Mouse (Mus musculus) macrophage (primary cell): ENCODE measurements around the gene Ddit4. TPM values are rescaled to one million over a fixed set of nuclear protein-coding genes. Genes with fewer than 3 reads are reported as not detected.

ENCODE experiments used
- H3K27ac ChIP-seq: fragments of 350-480 bp; formaldehyde crosslinking; 2 replicates; pipeline ENCODE4 v1.9.0; 2021
- H3K36me3 ChIP-seq: fragments of 350-480 bp; formaldehyde crosslinking; 2 replicates; pipeline ENCODE4 v1.9.0; 2021; ENCODE audit errors: inconsistent target
- H3K4me3 ChIP-seq: fragments of 350-480 bp; formaldehyde crosslinking; 2 replicates; pipeline ENCODE4 v1.9.0; 2021; ENCODE audit errors: inconsistent target
- H3K79me2 ChIP-seq: fragments of 350-480 bp; formaldehyde crosslinking; 2 replicates; pipeline ENCODE4 v1.9.0; 2021; ENCODE audit errors: inconsistent target
- WGBS: methylation state at CpG from one replicate; pipeline ENCODE4 v1.1.7; 2026; ENCODE audit warnings: inconsistent platforms; ENCODE audit not compliant: missing documents; 5-methylcytosine and 5-hydroxymethylcytosine counted together
- polyA plus RNA-seq: library from polyadenylated mRNA; stranded (reverse); fragments of 250-400 nt; gene quantifications from 3 replicates; pipeline ENCODE4 v1.2.4, GENCODE M21; 2018; ENCODE audit warnings: inconsistent platforms

The Ddit4 gene
- polyA plus RNA-seq, 1 experiment from 2014 or later = 2.2 TPM

DNA sequence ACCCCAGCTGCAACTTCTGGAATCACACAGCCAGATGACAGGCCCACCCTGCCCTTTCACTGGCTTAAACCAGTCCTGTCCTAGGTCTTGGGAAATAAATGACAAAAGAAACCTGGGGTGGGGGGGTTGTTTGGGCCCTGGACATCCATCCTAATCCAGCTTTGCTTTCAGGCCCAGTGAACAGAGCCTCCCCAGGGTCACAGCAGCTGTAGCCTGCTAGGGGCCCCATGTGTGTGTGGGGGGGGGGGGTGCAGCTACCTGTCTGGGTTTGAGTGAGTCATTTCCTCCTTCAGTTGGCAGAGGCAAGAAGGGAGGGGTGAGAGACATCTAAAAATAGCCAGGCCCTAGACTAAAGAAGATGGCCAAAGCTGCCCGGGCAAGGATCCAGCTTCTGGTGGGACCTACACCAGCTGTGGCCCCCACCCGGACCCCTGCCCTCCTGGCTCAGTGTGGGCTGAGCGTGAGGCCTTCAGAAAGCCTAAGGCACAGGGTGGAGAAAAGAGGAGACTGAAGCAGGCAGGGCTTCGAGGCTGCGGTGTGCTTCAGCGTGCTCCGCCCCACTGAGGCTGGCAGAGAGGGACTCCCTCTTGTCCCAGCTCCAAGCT is 43.8 kb downstream of the Ddit4 start:
- 30% methylated on average over 7 of the region's 7 CpGs for WGBS
- Histone ChIP-seq H3K27ac (no peak overlapping the region), H3K36me3 (no peaks in the 10 kb centered on the region), H3K4me3 (no peak overlapping the region), H3K79me2 (no peaks in the 10 kb centered on the region)

DNA sequence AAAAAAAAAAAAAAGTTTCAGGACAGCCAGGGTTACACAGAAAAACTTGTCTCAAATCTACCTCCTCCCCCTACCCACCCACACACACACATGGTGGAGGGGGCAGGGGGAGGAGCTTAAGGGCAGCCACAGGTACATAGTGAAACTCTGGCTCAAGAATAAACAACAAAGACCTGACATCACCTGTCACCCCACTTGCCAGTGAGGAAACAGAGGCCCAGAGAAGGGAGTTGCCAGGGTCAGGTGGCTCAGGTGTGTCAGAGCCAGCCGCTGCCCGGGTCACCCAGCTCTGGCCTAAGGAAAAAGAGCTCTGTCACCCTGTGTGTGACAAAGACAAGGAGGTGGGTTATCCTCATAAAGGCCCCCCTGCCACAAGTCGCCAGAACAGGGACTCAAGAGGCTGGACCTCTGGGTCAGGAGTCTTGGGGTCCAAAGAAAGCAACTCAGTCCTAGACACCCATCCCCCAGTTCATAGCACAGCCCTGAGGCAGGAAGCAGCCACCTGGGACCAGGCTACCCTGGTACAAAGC is 44.5 kb downstream of the Ddit4 start:
- Histone ChIP-seq H3K79me2 (no peaks in the 10 kb centered on the region), H3K36me3 (no peaks in the 10 kb centered on the region), H3K4me3 (no peak overlapping the region), H3K27ac (no peak overlapping the region)
- WGBS = 66% methylated on average over 3 of the region's 3 CpGs

DNA sequence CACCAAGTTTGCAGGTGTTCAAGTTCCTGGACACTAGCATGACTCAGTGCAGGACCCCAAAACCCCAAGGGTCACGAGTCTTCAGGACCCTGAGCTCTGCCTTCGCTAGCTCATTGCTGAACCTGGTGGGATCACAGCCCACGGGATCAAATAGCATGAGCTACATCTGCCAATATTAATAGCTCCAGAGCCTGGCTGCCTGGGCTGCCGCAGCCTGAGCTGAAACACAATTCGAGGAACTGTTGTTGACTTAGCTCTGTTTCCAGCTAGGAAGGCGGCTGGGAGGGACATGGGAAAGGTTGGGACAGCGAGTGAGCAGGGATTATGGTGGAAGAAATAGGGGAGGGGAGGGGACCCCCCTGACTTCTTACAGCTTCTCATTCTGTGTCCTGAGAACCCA is 48.5 kb downstream of the Ddit4 start:
- no peaks in the 10 kb centered on the region for H3K36me3 ChIP-seq
- no peak overlapping the region for H3K27ac ChIP-seq
- H3K79me2 ChIP-seq = no peaks in the 10 kb centered on the region
- H3K4me3 ChIP-seq = no peak overlapping the region
- WGBS = 74% methylated on average over 6 of the region's 7 CpGs

DNA sequence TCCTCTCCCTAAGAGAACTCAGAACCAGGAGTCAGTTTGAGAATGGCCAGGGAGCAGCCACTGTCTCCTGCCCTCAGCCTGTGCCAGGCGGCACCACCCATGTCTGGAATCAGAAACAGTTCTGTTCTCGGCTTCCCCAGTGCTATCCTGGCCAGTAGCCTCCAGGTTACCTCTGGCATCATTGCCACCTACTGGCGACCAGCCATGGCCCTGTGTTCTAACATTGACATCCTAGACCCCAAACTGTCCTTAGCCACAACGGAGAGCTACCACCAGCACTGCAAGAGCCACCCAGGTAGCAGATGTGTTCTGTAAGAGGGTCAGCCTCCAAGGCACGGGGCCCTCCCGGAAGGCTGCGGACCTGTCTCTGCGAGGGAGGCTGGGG is 49.0 kb downstream of the Ddit4 start:
- Histone ChIP-seq H3K79me2 (no peaks in the 10 kb centered on the region), H3K36me3 (no peaks in the 10 kb centered on the region; the same call in 1 of the 2 replicates), H3K4me3 (no peak overlapping the region), H3K27ac (no peak overlapping the region)
- 91% methylated on average over 8 of the region's 8 CpGs for WGBS

DNA sequence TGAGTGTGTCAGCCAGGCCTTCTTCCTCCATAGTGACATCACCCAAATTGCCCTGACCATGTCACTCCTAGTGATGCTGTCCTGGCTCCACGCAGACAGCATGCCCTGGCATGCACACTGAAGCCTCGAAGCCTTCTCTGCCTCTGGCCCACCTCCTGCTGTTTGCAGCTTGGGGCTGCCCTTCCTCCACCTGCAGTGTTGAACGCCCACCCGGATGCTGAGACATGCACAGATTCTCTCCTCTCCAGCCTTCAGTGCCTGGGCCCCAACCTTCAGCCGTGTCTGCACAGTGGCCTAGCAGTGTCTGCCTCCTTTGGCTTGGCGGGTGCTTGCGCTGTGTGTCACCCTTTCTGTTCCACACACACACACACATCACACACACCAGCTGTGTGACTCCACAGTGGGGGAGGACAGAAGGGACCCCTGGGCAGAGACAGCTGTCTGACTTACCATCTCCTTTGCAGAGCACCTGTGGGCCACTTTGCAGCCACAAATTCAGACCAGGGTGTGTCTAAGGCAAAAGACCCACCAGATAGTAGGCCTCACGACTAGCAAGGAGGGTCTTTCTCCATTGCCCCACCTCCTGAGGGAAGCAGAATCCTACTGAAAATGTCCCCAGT is 49.5 kb downstream of the Ddit4 start:
- 90% methylated on average over 8 of the region's 8 CpGs for WGBS
- no peaks in the 10 kb centered on the region for H3K79me2 ChIP-seq
- no peak overlapping the region for H3K4me3 ChIP-seq
- no peak overlapping the region for H3K27ac ChIP-seq
- H3K36me3 ChIP-seq = no peaks in the 10 kb centered on the region; the same call in 1 of the 2 replicates

DNA sequence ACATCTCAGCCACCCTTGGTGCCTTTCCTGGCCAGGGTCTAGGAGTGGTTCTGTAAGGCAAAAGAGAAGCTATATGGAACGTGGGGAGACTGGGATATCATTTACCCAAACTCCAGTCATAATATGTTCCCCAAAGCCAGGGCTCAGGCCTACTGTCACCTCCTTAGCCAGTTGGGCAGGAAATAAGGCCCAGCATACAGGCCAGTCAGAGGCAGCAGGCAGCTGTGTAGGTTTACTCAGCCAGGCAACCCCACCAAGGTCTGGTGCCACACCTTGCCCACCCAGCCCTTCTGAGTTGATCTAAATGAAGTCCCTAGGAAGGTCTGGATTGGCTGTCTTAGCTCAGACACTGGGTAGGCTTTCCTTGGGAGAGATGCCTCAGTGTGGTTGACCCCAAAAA is 50.2 kb downstream of the Ddit4 start:
- Histone ChIP-seq H3K36me3 (peaks cover 3% of the 10 kb centered on the region; the same call in 1 of the 2 replicates), H3K79me2 (no peaks in the 10 kb centered on the region), H3K27ac (no peak overlapping the region), H3K4me3 (no peak overlapping the region)
- 88% methylated on average over 1 of the region's 1 CpGs for WGBS

DNA sequence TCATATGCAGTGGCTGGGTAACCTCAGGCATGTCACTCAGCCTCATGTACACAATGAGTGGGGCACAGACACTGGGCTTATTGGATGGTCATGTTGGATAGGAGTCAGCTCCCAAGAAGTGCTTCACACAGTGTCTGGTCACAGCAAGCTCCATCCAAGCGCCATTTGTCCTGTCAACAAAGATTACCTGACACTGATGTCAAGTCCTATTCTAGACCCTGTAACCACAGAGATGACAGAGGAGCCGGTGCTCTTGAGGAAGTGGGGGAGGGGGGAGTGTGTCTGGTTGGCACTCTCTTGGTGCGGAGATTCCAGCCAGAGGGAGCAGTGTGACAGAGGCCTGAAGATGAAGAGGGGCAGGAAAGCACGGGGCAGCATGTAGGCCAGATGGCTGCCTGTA is 50.7 kb downstream of the Ddit4 start:
- H3K36me3 ChIP-seq = peaks cover 5% of the 10 kb centered on the region; the same call in 1 of the 2 replicates
- 0 out of 2 replicates have a peak overlapping the region, but pooled peaks have one; percentile 90 for H3K27ac ChIP-seq
- 63% methylated on average over 4 of the region's 4 CpGs for WGBS
- no peak overlapping the region for H3K4me3 ChIP-seq
- H3K79me2 ChIP-seq = no peaks in the 10 kb centered on the region

DNA sequence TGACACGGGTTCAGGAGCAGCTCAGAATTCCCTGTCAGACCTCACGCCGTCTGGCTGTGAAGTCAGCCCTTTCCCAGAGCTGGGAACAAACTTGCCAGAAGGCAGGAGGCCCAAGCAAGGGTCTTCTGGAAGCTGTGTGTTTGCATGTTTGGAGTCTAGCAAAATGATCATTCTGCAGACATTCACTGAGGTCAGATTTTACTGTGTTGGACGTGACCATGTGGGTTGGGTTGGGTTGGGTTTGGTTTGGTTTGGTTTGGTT is 51.5 kb downstream of the Ddit4 start:
- Histone ChIP-seq H3K79me2 (no peaks in the 10 kb centered on the region), H3K4me3 (no peak overlapping the region), H3K36me3 (peaks cover 11% of the 10 kb centered on the region; the same call in 1 of the 2 replicates), H3K27ac (peak overlapping the region; percentile 90)
- WGBS = 57% methylated on average over 4 of the region's 4 CpGs

Other genes with a start within 250 kb of the Ddit4 start
- gene Micu1, start 249.4 kb downstream of the Ddit4 start, polyA plus RNA-seq = 42.3 to 52.7 TPM (median 49.5 TPM) in 3 replicates
- 24.9 to 38.2 TPM (median 31.2 TPM) in 3 replicates for gene Dnajb12, start 72.3 kb downstream of the Ddit4 start, polyA plus RNA-seq
- 14.4 to 20.2 TPM (median 19.0 TPM) in 3 replicates for gene Ascc1, start 51.0 kb upstream of the Ddit4 start, polyA plus RNA-seq
- 30.3 to 42.1 TPM (median 35.4 TPM) in 3 replicates for gene Anapc16, start 51.3 kb upstream of the Ddit4 start, polyA plus RNA-seq
- not detected in 3 replicates for gene Spock2, start 154.4 kb upstream of the Ddit4 start, polyA plus RNA-seq